ENCODE assay signal across 8 mouse cellular contexts in genomic region chr2:119113121-119113925, GRCm38 (mm10). TPM values are rescaled to one million over a fixed set of nuclear protein-coding genes. Genes with fewer than 3 reads are reported as not detected.
DNase-seq lines count a peak whose midpoint lies in the region; ATAC-seq lines count a peak whose summit lies in the region.

No protein-coding gene starts in this region.

- peak overlapping the region; percentile 98 for H3K27ac ChIP-seq in lung, embryonic 16.5 days (ENCODE audit: low read length)

- peak overlapping the region; percentile 87 for H3K4me3 ChIP-seq in lung, embryonic 16.5 days (ENCODE audit: low read length)

- ATAC-seq in lung, embryonic 16.5 days (ENCODE audit: low read depth) = no peak; the same call in 1 of the 2 replicates
- peak; percentile 41 for ATAC-seq in inflammation-experienced regulatory T-cells, adult 6 months

- H3K9ac ChIP-seq in lung, embryonic 16.5 days (ENCODE audit: low read length) = peak overlapping the region; percentile 75

- H3K4me2 ChIP-seq in lung, embryonic 16.5 days (ENCODE audit: low read depth, low read length) = peak overlapping the region; percentile 86

- DNase-seq in lung, postnatal 10 days = no peak
- peak; percentile 29 for DNase-seq in c-Kit-positive CD71-positive TER-119-positive erythroid progenitor cells, embryonic 14.5 days (ENCODE audit: low spot score)
- peak; percentile 44 for DNase-seq in naive thymus-derived CD4-positive, alpha-beta T cell, adult 2 months (ENCODE audit: low read depth)
- no peak for DNase-seq in left cerebral cortex, postnatal 36 days (ENCODE audit: low spot score in 2 of 2)
- no peak for DNase-seq in gastrocnemius, adult 18-20 months (ENCODE audit: low spot score)
- no peak for DNase-seq in adipocyte (ENCODE audit: low spot score)

- no peaks in the 10 kb centered on the region for H3K27me3 ChIP-seq in lung, embryonic 16.5 days (ENCODE audit: control insufficient read depth, insufficient read depth, low read depth, low read length)

- peaks cover 4% of the 10 kb centered on the region for H3K36me3 ChIP-seq in lung, embryonic 16.5 days (ENCODE audit: control insufficient read depth, insufficient read depth, low read length)

- 7% methylated on average over 20 of the region's 20 CpGs for WGBS in lung, embryonic 16.5 days

- no peaks in the 10 kb centered on the region for H3K9me3 ChIP-seq in lung, embryonic 16.5 days (ENCODE audit: control insufficient read depth, low read length)

- intact Hi-C loops in left cerebral cortex, postnatal 36 days (cut with DNase I) = loop anchor here (5.0 kb wide), 1 partner anchor 76 kb away; no protein-coding TSS in a partner anchor

- H3K4me1 ChIP-seq in lung, embryonic 16.5 days (replicated peaks; ENCODE audit: control insufficient read depth, insufficient read depth, low read length) = peaks cover 15% of the 10 kb centered on the region

RNA-seq across cellular contexts. Expression of gene Rad51, which starts 0.7 kb away (rescaled TPM):
- 52.6 and 53.0 TPM in 2 replicates for polyA plus RNA-seq in lung, embryonic 16.5 days (2015; fragmentation: Nextera tagmentation; extraction: Ambion mirVana)
- 10 to 100 TPM in 1 of 3 experiments, 1 to 10 TPM in 2; 3.8 to 40.3 (median 4.5) TPM for polyA plus RNA-seq in inflammation-experienced regulatory T-cells, adult 6 months (2017; shearing (Covaris generic))
- total RNA-seq in left cerebral cortex, postnatal 36 days (2021) = 1 to 10 TPM in 1 of 2 experiments, under 1 TPM in 1; 0.57 to 1.5 TPM
- total RNA-seq in gastrocnemius, adult 18-20 months (2021) = under 1 TPM; 0.68 to 0.71 TPM

RNA-seq across cellular contexts. Expression of gene Rmdn3, which starts 43.5 kb away (rescaled TPM):
- 39.9 and 41.1 TPM in 2 replicates for polyA plus RNA-seq in lung, embryonic 16.5 days (2015; fragmentation: Nextera tagmentation; extraction: Ambion mirVana)
- 10 to 100 TPM; 13.0 to 15.6 (median 14.5) TPM for polyA plus RNA-seq in inflammation-experienced regulatory T-cells, adult 6 months (2017; shearing (Covaris generic))
- total RNA-seq in left cerebral cortex, postnatal 36 days (2021) = 10 to 100 TPM; 53.4 to 58.1 TPM
- total RNA-seq in gastrocnemius, adult 18-20 months (2021) = 1 to 10 TPM; 3.4 to 4.9 TPM

RNA-seq across cellular contexts. Expression of gene Gchfr, which starts 54.2 kb away (rescaled TPM):
- polyA plus RNA-seq in lung, embryonic 16.5 days (2015; fragmentation: Nextera tagmentation; extraction: Ambion mirVana) = 24.3 and 26.1 TPM in 2 replicates
- under 1 TPM in 1 of 3 experiments, not detected in 2; 0.58 TPM for polyA plus RNA-seq in inflammation-experienced regulatory T-cells, adult 6 months (2017; shearing (Covaris generic))
- not detected for total RNA-seq in left cerebral cortex, postnatal 36 days (2021)
- under 1 TPM in 1 of 2 experiments, not detected in 1; 0.39 TPM for total RNA-seq in gastrocnemius, adult 18-20 months (2021)

Comparison
In these comparisons a context has a peak if more than half of its experiments do, and no peak if none do; other contexts are left out.
1. DNase-seq: peak in c-Kit-positive CD71-positive TER-119-positive erythroid progenitor cells, embryonic 14.5 days (single experiment) and naive thymus-derived CD4-positive, alpha-beta T cell, adult 2 months (single experiment); none in lung, postnatal 10 days (single experiment), left cerebral cortex, postnatal 36 days (0 of 2), gastrocnemius, adult 18-20 months (single experiment) and adipocyte (single experiment).
2. RNA of gene Rmdn3, which starts 43.5 kb away (total RNA-seq): 53.4 to 58.1 TPM in left cerebral cortex, postnatal 36 days; 3.4 to 4.9 TPM in gastrocnemius, adult 18-20 months; every median in the first group is over 4 times any median in the second.